Comparison of ENCODE assay signal across 7 mouse cellular contexts in genomic region chr6:86793021-86793815, GRCm38 (mm10). TPM values are rescaled to one million over a fixed set of nuclear protein-coding genes. Genes with fewer than 3 reads are reported as not detected.
DNase-seq lines count a peak whose midpoint lies in the region; ATAC-seq and TF ChIP-seq lines count a peak whose summit lies in the region.

Gene Anxa4, minus strand, starts transcription at chr6:86793584.

- peaks cover 6% of the 10 kb centered on the region; the same call in 1 of the 2 replicates for H3K79me2 ChIP-seq in liver, adult 2 months (ENCODE audit: control insufficient read depth, insufficient read depth, low read length)

- H3K27ac ChIP-seq in brown adipose tissue, adult 24 weeks (replicated peaks; ENCODE audit: low read depth, low read length) = peak within 1 kb of the TSS; percentile 17; the same call in 1 of the 2 replicates
- no peak within 1 kb of the TSS for H3K27ac ChIP-seq in hindbrain, embryonic 14.5 days
- H3K27ac ChIP-seq in liver, adult 2 months (replicated peaks; ENCODE audit: insufficient read depth, low read depth, low read length) = peak within 1 kb of the TSS; percentile 42
- H3K27ac ChIP-seq in testis, adult 2 months (ENCODE audit: control insufficient read depth, insufficient read depth, low read depth, low read length) = no peak within 1 kb of the TSS

- H3K9ac ChIP-seq in hindbrain, embryonic 14.5 days = peak within 1 kb of the TSS; percentile 45
- peak within 1 kb of the TSS; percentile 80 for H3K9ac ChIP-seq in liver, adult 2 months (ENCODE audit: low read depth, low read length)

- H3K4me3 ChIP-seq in brown adipose tissue, adult 24 weeks (ENCODE audit: insufficient read depth, low read depth, low read length) = peak within 1 kb of the TSS; percentile 97
- peak within 1 kb of the TSS; percentile 31 for H3K4me3 ChIP-seq in hindbrain, embryonic 14.5 days (replicated peaks; ENCODE audit: low read length)
- peak within 1 kb of the TSS; percentile 76 for H3K4me3 ChIP-seq in liver, adult 2 months (ENCODE audit: insufficient read depth, low read depth, low read length)
- peak within 1 kb of the TSS; percentile 79 for H3K4me3 ChIP-seq in testis, adult 2 months (ENCODE audit: control insufficient read depth, low read depth, low read length)

- DNase-seq in MEL-GATA-1-ER (ENCODE audit: extremely low read depth, low read depth) = peak; percentile 56
- peak; percentile 87 for DNase-seq in gastrocnemius, adult 18-20 months (ENCODE audit: low spot score)
- no peak for DNase-seq in hindbrain, embryonic 14.5 days (ENCODE audit: low spot score)
- peak; percentile 72 for DNase-seq in liver, adult 2 months (ENCODE audit: extremely low read depth, low read depth, low spot score)
- peak; percentile 32 to 73 for DNase-seq in monocyte, adult 2 months (ENCODE audit: low read depth in 1 of 2, low spot score in 2 of 2)

- H3K4me2 ChIP-seq in hindbrain, embryonic 14.5 days (replicated peaks) = peak within 1 kb of the TSS; percentile 69

- WGBS in hindbrain, embryonic 14.5 days = under 1% methylated on average over 41 of the region's 41 CpGs
- under 1% methylated on average over 41 of the region's 41 CpGs for WGBS in liver, adult 2 months

- no peaks in the 10 kb centered on the region for H3K9me3 ChIP-seq in hindbrain, embryonic 14.5 days (ENCODE audit: control insufficient read depth, low read length)

- ATAC-seq in hindbrain, embryonic 14.5 days (ENCODE audit: low FRiP score) = no peak

- no peaks in the 10 kb centered on the region for H3K36me3 ChIP-seq in hindbrain, embryonic 14.5 days (replicated peaks; ENCODE audit: control insufficient read depth, insufficient read depth)
- H3K36me3 ChIP-seq in liver, adult 2 months (ENCODE audit: control insufficient read depth, insufficient read depth, low read length) = no peaks in the 10 kb centered on the region
- no peaks in the 10 kb centered on the region for H3K36me3 ChIP-seq in testis, adult 2 months (ENCODE audit: control insufficient read depth, insufficient read depth, low read length)

- no peak for TF ChIP-seq POLR2A in liver, adult 2 months (IDR thresholded peaks at IDR 0.05; ENCODE audit: extremely low read depth, insufficient read depth, low read length)
- no peak for TF ChIP-seq POLR2A in testis, adult 2 months (IDR thresholded peaks at IDR 0.05; ENCODE audit: control insufficient read depth, low read depth, low read length)

- no peaks in the 10 kb centered on the region; the same call in 1 of the 2 replicates for H3K4me1 ChIP-seq in brown adipose tissue, adult 24 weeks (ENCODE audit: control insufficient read depth, insufficient read depth, insufficient read length, low read length)
- H3K4me1 ChIP-seq in hindbrain, embryonic 14.5 days (replicated peaks; ENCODE audit: control insufficient read depth, insufficient read depth, low read length) = peaks cover 9% of the 10 kb centered on the region; the same call in 1 of the 2 replicates
- H3K4me1 ChIP-seq in liver, adult 2 months (ENCODE audit: control insufficient read depth, insufficient read depth, low read length) = peaks cover 5% of the 10 kb centered on the region; the same call in 1 of the 2 replicates
- H3K4me1 ChIP-seq in testis, adult 2 months (ENCODE audit: control insufficient read depth, insufficient read depth, low read length) = peaks cover 6% of the 10 kb centered on the region

- H3K27me3 ChIP-seq in hindbrain, embryonic 14.5 days (ENCODE audit: control insufficient read depth, insufficient read depth, low read length) = peaks cover 34% of the 10 kb centered on the region
- H3K27me3 ChIP-seq in liver, adult 2 months (ENCODE audit: control insufficient read depth, insufficient read depth, low read length) = no peaks in the 10 kb centered on the region
- H3K27me3 ChIP-seq in testis, adult 2 months (ENCODE audit: control insufficient read depth, insufficient read depth, low read length) = no peaks in the 10 kb centered on the region

- no peak for TF ChIP-seq CTCF in liver, adult 2 months (IDR thresholded peaks at IDR 0.05; ENCODE audit: low read depth, low read length)
- TF ChIP-seq CTCF in testis, adult 2 months (IDR thresholded peaks at IDR 0.05; ENCODE audit: control insufficient read depth, insufficient read depth, insufficient replicate concordance, low read depth, low read length) = no peak

RNA-seq across cellular contexts. Expression of gene Anxa4, which starts in this region (rescaled TPM):
- 42.5 and 51.3 TPM in 2 replicates for polyA plus RNA-seq in brown adipose tissue, adult 24 weeks (2012; ENCODE audit: insufficient read depth, insufficient read length, missing spikeins)
- total RNA-seq in gastrocnemius, adult 18-20 months (2021) = 10 to 100 TPM; 14.6 to 28.1 TPM
- 5.2 and 5.7 TPM in 2 replicates for polyA plus RNA-seq in hindbrain, embryonic 14.5 days (2014; fragmentation: Nextera tagmentation; extraction: Ambion mirVana)
- total RNA-seq in liver, adult 2 months (2014; rRNA removed) = 49.1 and 57.6 TPM in 2 replicates
- 31.2 and 31.7 TPM in 2 replicates for polyA plus RNA-seq in liver, adult 2 months (2012; rRNA removed)
- 5.7 and 6.7 TPM in 2 replicates for polyA plus RNA-seq in testis, adult 2 months (2012; rRNA removed)

Comparison
In these comparisons a context has a peak if more than half of its experiments do, and no peak if none do; other contexts are left out.
1. H3K27ac ChIP-seq: peak in brown adipose tissue, adult 24 weeks (single experiment) and liver, adult 2 months (single experiment); none in hindbrain, embryonic 14.5 days (single experiment) and testis, adult 2 months (single experiment).
2. H3K4me3 ChIP-seq: peak in every context shown above with its lines; median percentile 97 in brown adipose tissue, adult 24 weeks; 79 in testis, adult 2 months; 76 in liver, adult 2 months; 31 in hindbrain, embryonic 14.5 days.